Mouse (Mus musculus): ENCODE data around the gene Cdcp1.
A peak's percentile ranks its signal among the peaks of the same experiment; 100 is the strongest.

Cdcp1 gene

DNA sequence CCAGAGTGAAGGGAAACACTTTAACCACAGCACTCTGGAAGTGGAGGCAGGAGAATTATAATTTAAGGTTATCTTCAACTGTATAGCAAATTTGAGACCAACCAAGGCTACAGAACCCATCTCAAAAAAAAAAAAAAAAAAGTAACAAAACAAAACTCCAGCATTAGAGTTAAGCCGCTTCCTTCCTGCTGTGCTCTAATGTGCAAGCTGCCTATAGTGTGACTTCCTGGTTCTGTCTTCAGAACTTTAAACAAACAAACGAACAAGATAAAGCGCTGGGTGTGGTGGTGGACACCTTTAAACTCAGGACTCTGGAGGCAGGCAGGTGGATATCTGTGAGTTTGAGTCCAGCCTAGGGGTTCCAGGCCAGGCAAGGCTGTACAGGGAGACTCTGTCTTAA is 63.8 kb downstream of the Cdcp1 start:
- DNase-seq (ENCODE audit: low read depth, low spot score), result peak; percentile 57

DNA sequence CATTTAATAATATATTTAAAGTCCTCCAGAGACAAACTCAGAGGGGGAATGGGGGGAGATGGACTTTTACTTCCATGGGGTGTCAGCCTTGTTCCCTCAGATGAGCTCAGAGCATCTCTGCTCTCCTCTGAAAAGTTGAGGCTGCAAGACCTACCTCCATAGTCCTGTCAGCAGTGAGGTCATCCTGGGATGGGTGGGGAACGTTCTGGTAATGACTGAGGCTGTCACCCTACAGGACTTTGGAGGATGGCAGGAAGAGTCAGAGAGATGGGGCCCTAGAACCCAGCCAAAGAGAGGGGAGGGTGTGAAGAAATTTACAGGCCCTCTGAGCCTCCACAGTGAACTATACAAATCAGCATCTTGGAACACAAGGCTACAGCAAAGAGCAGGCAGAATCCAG is 64.3 kb downstream of the Cdcp1 start:
- no peak for DNase-seq (ENCODE audit: low read depth, low spot score)

DNA sequence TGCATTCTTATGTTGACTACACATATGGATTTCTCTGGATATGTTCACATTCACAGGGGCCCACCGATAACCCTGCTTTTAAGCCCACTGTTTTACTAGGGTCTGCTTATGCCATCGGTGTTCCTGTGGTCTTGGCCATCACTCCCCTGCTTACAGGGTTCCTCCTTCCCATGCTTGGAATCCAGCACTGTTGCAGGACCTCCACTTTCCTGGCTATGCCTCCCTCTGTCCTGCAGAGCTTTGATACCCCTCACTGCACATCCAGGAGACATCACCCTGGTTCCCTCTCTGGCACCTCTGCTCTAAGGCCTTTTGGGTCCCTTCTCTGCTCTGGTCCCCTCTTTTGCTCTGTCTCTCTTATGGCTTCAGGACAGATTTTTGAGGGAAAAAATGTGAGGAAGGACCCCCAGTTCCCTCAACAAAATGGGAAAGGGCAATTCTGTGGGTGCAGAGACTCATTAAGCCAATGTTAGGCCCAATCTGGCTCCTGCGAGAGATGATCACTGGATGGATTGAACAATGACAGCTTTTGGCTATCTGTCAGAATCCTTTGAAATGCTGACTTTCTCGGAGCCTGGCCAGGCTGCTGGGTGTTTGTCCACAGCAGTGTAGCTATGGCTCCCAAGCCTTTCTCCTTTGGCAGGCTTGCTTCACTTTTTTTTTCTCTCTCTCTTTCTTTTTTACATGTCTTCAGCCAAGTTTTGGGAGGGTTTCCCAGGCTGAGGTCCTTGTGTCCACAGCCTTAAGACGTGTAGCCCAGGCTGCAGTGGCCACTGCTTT is 65.4 kb downstream of the Cdcp1 start, which contains the start of gene Clec3b:
TSS of gene Clec3b (plus strand) at position 706 of the 780 bp plus-strand sequence.
- DNase-seq (ENCODE audit: low read depth, low spot score), result no peak

DNA sequence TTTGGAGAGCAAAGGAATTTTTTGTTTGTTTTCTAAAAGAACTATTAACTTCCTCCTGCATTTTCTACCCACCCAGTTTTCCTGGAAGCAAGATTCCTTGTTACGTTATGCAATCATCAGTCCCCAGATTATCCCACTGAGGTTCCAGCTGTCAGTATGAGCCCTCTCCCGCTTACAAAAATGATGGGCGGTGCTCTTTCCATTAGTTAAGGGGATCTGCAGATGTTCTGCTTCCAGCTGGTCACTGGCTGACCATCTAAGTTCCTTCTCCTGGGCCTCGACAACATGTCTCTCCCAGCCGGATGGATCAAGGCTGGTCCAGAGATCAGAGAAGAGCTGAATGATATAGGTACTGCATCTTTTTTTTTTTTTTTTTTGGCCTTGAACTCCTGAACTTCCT is 67.4 kb downstream of the Cdcp1 start:
- DNase-seq (ENCODE audit: low read depth, low spot score), result no peak

DNA sequence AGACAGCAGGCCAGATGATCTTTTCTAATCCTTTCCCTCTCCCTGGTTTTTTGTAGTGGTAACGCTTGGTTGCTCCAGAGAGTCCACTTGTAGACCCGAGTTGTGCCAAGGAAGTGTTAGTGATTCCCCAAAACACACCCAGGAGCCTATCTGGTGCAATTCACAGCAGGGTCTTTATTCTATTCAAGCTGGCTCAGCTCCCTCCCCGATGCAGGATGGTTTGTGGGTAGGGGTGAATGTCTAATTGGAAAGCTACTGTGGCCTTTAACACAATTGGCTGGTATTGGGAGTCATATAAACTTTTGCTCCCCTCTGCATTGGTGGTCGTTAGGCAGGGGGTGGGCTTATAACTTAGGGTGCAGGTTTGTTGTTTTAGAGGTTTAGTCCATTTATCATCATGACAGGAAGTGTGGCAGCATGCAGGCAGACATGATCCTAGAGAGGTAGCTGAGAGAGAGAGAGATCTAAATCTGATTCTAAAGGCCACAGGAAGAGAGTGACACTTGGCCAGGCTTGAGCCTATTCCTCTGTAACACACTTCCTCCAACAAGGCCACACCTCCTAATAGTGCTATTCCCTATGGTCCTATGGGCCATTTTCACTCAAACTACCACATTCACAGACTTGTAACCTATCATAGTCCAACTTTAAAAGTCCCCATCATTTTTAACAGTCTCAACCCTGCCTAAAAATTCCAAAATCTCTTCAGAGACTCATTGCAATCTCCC is 75.8 kb downstream of the Cdcp1 start:
- DNase-seq (ENCODE audit: low read depth, low spot score), result no peak

DNA sequence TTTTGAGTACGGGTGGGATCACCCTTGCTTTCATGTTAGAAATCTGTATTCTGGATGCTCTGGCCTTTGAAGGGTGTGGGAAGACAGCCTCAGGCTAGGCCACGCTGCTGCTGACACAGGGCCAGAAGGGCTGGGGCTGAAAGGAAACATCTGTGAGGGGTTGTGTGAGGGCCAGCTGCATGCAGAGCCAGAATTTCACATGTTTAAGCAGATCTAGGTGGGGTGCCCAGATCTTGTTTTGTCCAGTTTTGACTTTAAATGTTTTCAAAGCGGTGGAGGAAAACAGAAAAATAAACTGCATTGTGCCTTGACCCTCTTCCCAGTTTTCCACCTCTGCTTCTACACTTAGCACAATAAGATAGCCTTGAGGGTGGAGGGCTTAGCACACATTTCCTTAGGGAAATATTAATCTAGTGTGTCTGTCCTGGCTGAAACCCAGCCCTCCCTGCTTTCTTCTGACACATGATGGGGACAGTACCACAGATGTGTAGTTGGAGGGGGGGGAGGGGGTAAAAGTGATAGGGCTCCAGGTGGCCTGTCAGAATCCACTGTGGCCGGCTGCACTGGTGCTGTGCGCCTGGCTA is 76.9 kb downstream of the Cdcp1 start:
- DNase-seq (ENCODE audit: low read depth, low spot score), result no peak

DNA sequence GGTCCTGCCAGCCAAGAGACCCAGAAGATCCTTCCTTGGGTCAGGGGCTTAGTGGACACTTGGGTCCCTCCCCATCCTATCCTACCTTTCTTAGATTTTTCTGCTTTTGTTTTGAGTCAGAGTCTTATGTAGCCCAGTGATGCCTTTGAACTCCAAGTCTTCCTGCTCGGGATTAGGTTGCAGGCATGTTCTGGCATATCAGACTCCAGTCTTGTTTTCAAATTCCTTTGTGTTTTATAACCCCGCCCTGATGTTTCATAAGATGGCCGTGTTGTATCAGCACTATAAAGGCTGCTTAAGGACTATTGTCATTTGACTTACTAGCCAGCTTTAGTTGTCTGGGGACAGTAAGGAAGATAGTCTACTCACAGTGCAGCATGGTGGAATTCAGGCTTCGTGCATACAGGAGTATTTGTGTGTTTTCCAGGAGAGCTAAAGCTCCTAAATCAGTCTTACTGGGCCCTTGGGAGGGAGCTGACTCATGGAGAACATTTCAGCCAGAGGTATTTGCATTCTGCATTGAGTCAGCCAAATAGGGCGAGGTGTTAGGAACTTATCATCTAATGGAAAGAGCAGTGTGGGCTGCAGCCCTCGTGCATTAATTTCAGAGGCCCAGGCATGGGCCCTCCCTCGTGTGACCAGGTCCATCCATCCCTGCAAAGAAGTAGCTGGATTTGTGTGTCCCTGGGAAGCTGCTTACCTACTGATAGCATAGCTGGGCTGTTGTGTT is 78.7 kb downstream of the Cdcp1 start:
- no peak for DNase-seq (ENCODE audit: low read depth, low spot score)

DNA sequence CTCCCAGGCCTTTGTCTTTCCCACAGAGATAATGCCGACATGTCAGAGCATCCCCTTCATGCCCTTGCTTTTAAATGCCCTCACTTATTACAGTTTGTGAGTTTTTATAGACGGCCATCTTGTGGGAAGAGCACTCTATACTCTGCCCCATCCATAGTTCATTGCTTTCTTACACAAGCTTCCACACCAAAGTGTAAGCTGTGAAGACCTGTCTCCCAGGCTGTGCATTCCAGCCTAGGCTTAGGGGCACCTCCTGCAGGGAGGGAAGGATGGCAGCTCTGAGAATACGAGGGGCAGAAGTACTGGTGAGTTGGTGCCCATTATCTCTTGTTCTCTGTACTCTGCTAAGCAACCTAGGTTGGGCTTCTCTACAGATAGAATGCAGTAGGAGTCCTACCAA is 82.8 kb downstream of the Cdcp1 start:
- DNase-seq (ENCODE audit: low read depth, low spot score), result no peak

DNA sequence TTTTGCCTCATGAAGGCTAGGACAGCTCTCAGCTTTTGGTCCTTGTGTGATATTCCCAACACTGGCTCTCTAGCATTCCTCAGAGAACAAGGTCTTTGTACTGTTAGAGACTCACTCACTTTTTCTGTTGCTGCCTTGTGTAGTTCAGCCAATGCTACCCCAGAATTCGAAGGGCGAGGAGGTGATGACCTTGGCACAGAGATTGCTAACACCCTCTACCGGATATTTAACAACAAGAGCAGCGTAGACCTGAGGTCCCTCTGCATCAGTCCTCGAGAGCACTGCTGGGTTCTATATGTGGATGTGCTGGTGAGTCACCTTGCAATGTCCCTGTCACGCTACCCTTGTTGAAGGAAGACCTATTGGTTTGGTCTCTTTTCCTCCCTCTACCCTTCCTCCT is 88.2 kb downstream of the Cdcp1 start:
- DNase-seq (ENCODE audit: low read depth, low spot score), result no peak

DNA sequence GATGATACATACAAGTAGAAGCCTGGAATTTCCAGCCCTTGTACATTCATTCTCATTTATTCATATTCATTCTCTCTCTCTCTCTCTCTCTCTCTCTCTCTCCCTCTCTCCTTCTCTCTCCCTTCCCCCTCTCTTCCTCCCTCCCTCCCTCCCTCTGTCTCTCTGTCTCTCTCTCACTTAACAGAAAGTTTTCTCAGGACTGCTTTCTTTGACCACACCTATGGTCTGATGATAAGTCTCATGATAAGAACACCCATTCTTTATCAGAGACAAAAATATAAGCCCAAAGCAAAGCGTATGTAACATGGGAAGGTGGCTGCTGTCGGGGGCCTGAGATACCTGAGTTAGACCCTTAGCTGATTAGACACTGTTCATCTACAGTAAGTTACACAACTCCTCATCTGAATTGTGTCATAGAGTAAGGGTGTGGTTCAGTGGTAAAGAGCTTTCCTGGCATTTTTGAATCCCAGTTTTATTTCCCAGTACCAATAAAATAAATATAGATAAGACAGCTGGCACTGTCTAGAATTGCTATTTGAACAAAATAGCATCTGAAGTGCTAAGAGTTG is 91.3 kb downstream of the Cdcp1 start:
- DNase-seq (ENCODE audit: low read depth, low spot score), result no peak

DNA sequence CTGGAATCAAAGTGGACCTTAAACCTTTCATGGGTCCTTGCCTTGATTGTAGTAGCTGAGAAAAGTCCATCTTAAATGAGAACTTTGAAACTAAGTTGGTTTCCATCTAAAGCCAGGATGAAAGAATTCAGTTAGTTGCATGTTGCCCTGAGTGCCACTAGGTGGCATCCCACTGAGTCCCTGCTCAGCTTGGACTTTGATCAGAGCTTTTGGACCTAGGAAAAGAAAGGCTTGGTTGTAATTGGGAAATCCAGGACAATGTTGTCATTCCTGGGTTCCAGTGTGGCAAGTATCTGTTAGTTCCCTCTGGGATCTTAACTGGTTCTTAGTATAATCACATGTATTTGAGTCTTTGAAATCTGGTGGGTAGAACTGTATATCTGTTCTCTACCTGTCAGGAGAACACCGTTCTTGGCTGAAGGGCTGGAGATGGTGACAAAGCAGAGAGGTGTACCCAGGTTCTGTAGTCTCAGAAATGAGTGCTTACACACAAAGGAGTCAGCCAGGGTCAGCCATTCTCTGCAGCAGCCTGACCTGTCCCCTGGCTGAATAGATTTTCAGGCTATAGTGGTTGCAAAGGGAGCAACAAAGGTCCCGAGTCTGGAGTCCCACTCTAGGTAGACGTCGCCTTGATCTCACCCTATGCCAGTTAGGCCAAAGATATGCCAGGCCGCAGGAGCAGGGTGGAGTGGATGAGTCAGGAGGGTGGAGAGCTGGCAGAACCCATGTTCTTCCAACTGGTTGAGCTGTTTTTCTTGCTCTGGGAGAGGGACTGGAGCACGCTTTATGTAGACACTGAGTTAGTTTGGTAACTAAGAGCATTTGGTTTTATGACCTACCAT is 92.0 kb downstream of the Cdcp1 start:
- peak; percentile 18 for DNase-seq (ENCODE audit: low read depth, low spot score)

DNA sequence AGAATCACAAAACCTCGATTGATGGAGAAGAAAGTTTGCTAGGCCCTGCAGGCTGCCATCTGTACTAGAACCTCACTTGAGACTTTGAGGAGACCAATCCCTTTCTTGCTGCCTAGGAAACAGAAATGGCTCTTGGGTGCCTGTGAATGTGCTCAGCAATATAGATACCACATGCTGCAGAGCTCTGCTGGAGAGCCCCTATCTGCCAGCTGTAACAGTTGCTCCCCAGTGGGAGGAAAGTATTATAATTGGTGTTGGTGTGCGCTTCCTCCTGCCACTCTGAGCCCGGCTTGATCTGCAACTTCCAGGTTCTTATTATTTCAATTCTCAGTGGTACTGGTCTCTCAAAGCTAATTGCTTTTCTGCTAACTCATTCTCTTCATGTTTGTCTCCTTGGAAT is 92.8 kb downstream of the Cdcp1 start:
- no peak for DNase-seq (ENCODE audit: low read depth, low spot score)

Measured in CD4-positive helper T cell, adult 2 months (primary cell).